ENCODE assay signal across 27 mouse cellular contexts in genomic region chr9:59278199-59278598, GRCm38 (mm10).
"Had no signal": no experiment of that assay in that cellular context is flagged by ENCODE, and none has a peak within 500 bp of the region (broad histone marks: within the 10 kb centered on the region; RNA-seq: fewer than 3 reads in every experiment).

No protein-coding gene starts in this region.

- H3K36me3 ChIP-seq: kidney, embryonic 15.5 days; limb, embryonic 10.5 days; limb, embryonic 13.5 days; liver, embryonic 12.5 days; liver, embryonic 15.5 days; lung, embryonic 15.5 days; neural tube, embryonic 12.5 days; neural tube, embryonic 15.5 days had no signal

- H3K4me1 ChIP-seq: neural tube, embryonic 12.5 days had no signal

- ATAC-seq: liver, embryonic 12.5 days had no signal

- H3K27ac ChIP-seq: kidney, embryonic 15.5 days; layer of hippocampus, adult 2 months; limb, embryonic 10.5 days; limb, embryonic 13.5 days; liver, embryonic 12.5 days; liver, embryonic 15.5 days; lung, embryonic 15.5 days; neural tube, embryonic 12.5 days; stomach, postnatal 0 days had no signal

- H3K27me3 ChIP-seq: kidney, embryonic 15.5 days; limb, embryonic 13.5 days; liver, embryonic 12.5 days; liver, embryonic 15.5 days; lung, embryonic 15.5 days; neural tube, embryonic 12.5 days; neural tube, embryonic 15.5 days had no signal

- H3K4me3 ChIP-seq: kidney, embryonic 15.5 days; layer of hippocampus, adult 2 months; limb, embryonic 10.5 days; limb, embryonic 13.5 days; liver, embryonic 12.5 days; liver, embryonic 15.5 days; lung, embryonic 15.5 days; neural tube, embryonic 12.5 days; neural tube, embryonic 15.5 days had no signal

- H3K4me2 ChIP-seq: kidney, embryonic 15.5 days; limb, embryonic 13.5 days; liver, embryonic 12.5 days; liver, embryonic 15.5 days; lung, embryonic 15.5 days; midbrain, embryonic 11.5 days; neural tube, embryonic 12.5 days; neural tube, embryonic 15.5 days had no signal

- DNase-seq: kidney, adult 8-10 months; kidney, postnatal 10 days; kidney, postnatal 4 days; layer of hippocampus, adult 9-11 months; liver; lung, adult 18-20 months; lung, postnatal 10 days; lung, postnatal 4 days; midbrain, embryonic 14.5 days; right cerebral cortex, adult 18-20 months; right cerebral cortex, postnatal 14 days; right cerebral cortex, postnatal 4 days; spleen, adult 18-20 months; thymus, adult 2 months; thymus, postnatal 14 days; thymus, postnatal 4 days had no signal

- H3K9me3 ChIP-seq: kidney, embryonic 15.5 days; limb, embryonic 10.5 days; liver, embryonic 12.5 days; liver, embryonic 15.5 days; lung, embryonic 15.5 days; neural tube, embryonic 12.5 days; neural tube, embryonic 15.5 days had no signal

- H3K9ac ChIP-seq: kidney, embryonic 15.5 days; limb, embryonic 13.5 days; liver, embryonic 12.5 days; liver, embryonic 15.5 days; lung, embryonic 15.5 days; neural tube, embryonic 12.5 days; neural tube, embryonic 15.5 days had no signal
